Mouse (Mus musculus) embryo, embryonic 9.5 days (tissue): ENCODE results near the gene Cyp27a1.

ENCODE experiments used
- DNase-seq: peaks from one replicate; pipeline ENCODE4 v3.0.0-alpha.2; 2017; ENCODE audit errors: extremely low spot score

Gene Cyp27a1

DNA sequence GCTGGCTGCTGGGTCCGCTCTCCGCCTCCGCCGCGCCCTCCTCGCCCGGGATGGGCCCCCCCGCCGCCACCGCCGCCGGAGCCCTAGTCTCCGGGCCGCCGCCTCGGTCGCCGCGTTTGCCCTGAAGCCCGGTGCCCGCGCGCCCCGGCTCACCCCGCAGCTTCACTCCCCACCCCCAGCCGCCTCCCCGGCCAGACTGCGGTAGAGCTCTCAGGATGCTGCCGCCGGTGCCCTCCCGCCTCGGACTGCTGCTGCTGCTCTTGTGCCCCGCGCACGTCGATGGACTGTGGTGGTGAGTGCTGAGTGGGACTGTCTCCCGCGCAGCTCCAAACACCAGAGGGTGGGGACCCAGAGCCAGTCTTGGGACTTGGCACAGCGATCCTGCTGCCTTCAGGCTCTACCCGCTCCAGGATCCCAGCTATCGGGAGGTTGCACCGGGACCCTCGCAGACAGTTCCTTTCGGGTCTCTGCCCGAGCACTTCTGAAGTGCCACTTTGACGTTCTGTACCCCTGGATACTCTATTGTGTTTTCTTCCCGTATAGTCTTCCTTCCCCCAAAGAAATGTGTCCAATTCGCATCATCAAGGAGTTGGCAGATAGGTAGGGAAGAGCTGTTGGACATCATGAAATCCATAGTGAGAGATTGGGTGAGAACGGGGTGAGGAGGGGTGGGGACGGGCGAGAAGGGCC lies 58.7 kb downstream of the Cyp27a1 start:
- DNase-seq, result no peak

DNA sequence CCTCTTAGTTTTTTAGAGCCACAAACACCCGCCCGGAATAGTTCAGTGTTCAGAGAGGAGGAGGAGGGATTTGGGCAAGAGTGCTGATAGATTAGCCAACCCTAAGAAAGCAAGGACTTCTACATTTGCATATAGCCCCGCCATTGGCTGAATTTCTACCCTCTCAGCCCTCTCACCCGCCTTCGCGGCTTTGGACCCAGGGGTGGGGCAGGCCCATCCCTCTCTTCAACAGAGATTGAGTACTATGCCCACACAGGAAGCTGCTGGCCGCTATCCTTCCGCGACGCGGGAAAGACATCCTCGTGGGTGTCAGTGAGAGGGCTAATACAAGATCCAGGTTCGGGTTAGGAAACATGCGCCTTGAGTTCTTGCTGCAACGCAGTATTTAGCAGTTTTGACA lies 59.8 kb downstream of the Cyp27a1 start:
- peak; percentile 82 for DNase-seq

DNA sequence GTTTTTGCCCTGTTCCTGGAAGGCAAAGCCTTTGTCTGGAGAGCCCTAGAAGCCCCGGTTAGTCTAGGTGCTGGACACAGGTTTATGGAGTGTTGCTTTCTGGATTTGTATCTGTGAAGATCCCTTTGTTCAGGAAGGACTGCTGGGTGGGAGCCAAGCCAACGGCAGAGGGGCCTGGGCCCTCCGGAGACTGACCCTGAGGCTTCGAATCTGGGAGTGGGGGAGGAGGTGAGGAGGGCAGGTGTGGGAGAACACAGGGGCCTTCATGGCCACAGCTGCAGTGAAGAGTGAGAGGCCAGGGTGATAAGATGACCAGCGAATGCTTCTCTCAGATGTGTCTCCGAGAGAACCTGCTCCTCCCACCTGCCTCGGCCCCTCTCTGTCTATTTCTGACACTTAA lies 60.7 kb downstream of the Cyp27a1 start:
- DNase-seq, result no peak

DNA sequence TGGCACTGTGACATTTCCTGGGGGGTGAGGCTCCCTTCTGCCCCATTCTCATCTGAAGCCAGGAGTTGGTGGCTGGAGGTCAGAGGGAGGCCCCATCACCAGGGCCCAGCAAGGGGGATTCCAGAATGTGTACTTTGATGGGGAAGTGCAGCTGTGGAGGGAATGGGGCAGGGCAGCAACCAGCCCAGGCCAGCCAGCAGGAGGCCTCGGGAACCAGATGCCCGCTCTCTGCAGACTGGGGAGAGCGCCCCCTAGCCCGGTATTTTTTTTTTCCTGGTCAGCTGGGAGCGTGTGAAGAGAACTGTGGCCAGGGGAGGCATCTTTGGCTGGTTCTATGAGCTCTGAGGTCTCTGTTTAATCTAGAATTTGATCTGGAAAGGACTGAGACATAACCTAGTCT lies 62.4 kb downstream of the Cyp27a1 start:
- DNase-seq, result no peak

DNA sequence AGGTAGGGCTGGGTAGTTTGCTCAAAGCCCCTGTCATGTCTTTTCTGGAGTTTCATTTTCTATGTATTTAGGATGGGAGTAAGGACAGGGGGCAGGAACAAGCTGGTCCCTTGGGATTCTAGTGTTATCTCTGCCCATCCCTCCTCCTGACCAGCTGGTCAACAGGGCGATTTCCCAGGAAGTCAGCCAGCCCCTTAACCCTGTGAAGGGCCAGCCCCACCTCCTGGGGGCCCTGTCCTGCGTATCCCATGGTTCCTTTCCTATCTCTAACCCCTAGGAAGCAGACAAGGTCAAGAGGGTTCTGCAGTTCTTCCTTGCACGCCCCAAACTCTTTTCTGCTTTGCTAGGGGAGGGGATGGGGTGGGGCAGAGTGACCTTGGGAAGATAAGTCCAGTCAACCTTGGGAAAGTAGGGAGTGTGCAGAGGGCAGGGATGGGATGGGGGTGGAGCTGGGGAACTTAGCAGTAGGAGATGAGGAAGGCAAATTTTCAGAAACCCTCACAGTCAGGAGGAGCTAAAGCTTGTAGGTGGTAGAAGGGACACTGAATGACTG lies 65.6 kb downstream of the Cyp27a1 start:
- DNase-seq, result no peak

DNA sequence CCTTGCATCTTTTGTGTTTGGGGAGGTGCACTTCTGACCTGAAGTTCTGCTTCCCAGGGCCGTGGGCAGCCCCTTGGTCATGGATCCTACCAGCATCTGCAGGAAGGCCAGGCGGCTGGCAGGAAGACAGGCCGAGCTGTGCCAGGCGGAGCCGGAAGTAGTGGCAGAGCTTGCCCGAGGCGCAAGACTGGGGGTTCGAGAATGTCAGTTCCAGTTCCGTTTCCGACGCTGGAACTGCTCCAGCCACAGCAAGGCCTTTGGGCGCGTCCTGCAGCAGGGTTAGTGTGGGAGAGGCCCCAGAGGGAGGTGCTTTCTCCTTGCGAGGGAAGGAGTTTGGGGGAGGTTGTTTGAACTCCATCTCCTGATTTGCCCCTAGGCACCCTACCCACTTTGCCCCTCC lies 68.7 kb downstream of the Cyp27a1 start:
- DNase-seq, result no peak

DNA sequence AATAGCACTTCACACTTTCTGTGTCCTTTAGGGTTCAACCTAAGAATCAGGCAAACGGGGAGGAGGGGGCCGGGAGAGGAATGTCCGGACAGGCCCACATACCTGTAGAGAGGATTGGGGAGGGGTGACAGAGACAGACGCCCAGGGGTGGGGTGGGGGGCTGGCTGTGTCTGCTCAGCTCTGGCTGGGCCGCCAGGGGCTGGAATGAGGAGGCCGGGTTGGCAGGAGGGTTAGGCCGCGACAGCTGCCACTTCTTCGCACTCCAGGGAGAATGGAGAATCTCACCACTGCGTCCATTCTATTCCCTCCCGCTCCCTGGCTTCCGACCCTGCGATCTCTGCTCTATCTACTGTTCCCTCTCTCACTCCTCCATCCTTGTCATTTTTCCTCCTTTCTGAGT lies 70.2 kb downstream of the Cyp27a1 start:
- no peak for DNase-seq

DNA sequence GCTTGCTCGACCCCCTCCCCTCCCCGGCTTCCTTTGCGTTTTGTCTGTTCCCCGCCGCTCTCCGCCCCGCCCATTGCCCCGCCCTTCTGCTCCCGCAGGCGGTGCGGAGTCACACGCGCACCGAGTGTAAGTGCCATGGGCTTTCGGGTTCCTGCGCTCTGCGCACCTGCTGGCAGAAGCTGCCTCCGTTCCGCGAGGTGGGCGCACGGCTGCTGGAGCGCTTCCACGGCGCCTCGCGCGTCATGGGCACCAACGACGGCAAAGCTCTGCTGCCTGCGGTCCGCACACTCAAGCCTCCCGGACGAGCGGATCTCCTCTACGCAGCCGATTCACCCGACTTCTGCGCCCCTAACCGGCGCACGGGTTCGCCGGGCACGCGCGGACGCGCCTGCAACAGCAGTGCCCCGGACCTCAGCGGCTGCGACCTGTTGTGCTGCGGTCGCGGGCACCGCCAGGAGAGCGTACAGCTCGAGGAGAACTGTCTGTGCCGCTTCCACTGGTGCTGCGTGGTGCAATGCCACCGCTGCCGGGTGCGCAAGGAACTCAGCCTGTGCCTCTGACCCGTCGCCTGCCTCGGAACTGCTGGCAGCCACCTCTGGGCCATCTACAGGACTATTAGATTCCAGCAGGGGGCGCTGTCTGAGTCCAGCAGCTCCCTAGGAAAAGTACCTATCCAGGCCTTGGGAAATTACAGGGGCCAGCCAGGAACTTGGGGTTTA lies 70.8 kb downstream of the Cyp27a1 start:
- DNase-seq, result peak; percentile 70
